Mouse (Mus musculus): Measurements from ENCODE around the gene Wdr62.

The Wdr62 gene

DNA sequence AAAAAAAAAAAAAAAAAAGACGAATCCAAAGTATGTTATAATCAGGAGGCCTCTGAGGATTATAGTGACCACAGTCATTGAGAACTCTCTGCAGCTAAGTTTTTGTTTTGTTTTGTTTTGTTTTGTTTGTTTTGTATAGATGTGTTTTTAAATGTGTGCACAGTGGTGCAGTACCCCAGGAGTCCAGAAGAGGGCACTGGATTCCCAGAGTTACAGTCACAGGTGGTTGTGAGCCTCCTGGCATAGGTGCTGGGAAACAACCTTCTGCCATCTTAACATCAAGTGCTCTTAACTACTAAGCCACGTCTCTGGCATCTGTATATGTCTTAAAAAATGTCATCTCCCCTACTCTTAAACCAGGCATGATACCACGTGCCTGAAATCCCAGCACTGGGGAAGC, 20.7 kb upstream of the Wdr62 start:
- DNase-seq = peak; percentile 54

DNA sequence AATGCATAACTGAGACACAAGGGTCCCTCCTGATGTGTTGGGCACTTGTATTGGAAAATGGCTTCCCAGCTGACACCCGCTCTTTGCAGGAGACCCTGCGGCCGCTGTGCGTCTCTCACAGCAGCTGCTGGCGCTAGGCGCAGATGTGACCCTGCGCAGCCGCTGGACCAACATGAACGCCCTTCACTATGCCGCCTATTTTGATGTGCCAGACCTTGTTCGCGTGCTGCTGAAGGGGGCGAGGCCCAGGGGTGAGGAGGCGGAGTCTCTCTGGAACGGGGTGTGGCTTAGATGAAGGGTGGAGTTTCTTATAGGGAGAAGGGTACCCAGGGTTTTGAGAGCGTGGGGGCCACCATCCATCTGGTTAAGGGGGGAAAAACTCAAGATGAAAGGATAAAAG, 17.0 kb upstream of the Wdr62 start:
- no peak for DNase-seq

DNA sequence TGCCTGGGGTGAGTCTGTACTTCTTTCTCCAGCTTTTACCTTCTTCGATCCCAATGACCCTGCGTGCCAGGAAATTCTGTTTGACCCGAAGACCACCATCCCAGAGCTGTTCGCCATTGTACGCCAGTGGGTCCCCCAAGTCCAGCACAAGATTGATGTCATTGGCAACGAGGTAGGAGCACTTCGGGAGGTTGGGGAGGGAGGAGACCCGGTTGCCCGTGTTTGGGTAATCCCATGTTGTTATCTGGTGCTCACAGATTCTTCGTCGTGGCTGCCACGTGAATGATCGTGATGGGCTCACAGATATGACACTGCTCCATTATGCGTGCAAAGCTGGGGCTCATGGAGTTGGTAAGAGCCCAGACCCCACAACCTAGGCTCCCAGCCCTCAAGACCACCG, 16.6 kb upstream of the Wdr62 start:
- no peak for DNase-seq

DNA sequence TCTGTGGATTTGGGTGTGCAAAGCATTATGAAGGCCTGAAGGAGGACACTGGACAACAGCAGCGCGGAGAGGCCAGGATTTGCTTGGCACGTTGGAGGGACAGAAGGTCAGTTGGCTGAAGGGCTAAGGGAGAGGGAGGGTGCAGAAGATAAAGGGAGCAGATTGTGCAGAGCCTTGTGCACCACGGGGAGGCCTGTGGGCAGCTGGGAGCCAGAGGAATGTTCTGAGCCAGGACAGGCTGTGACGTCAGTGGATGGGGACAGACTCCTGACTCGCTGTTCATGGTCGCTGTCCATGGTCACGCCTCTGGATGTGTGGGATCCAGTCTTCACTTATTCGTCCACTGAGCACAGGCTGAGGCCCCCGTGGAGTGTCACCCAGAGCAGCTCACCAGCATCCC, 14.9 kb upstream of the Wdr62 start:
- DNase-seq = no peak

DNA sequence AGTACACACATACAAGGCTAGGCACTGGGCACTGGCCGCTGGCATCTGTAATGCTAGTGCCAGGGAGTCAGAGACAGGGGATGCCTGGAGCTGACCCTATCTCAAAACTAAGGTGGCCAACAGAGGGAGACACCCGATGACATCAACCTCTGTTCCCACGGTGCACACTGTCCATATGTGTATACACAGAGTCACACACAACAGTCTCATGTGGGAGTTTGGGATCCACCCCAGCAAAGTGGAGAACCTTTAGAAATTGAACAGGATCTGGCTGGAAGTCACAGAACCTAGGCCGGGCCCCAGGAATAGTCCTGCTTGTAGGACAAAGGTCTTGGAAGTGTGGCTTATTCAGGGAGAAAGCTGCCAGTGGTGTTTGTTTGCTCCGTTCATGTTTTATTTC, 14.1 kb upstream of the Wdr62 start:
- DNase-seq = no peak

DNA sequence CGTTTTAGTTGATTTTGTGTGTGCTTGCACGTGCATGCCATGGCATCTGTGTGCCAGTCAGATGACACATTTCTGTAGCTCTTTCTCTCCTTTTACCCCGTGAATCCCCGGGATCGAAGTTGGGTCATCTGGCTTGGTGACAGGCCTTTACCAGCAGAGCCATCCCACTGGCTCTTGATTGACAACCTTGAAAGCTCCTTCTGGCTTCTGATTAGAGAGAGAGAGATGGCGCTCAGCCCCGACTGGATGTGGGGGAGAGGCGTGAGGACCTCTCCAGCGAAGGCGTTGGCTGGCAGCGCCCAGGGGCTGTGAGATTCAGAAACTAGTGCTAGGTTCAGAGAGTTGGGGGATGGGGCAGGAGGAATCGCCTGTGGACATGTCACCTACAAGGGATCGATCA, 13.6 kb upstream of the Wdr62 start:
- no peak for DNase-seq

DNA sequence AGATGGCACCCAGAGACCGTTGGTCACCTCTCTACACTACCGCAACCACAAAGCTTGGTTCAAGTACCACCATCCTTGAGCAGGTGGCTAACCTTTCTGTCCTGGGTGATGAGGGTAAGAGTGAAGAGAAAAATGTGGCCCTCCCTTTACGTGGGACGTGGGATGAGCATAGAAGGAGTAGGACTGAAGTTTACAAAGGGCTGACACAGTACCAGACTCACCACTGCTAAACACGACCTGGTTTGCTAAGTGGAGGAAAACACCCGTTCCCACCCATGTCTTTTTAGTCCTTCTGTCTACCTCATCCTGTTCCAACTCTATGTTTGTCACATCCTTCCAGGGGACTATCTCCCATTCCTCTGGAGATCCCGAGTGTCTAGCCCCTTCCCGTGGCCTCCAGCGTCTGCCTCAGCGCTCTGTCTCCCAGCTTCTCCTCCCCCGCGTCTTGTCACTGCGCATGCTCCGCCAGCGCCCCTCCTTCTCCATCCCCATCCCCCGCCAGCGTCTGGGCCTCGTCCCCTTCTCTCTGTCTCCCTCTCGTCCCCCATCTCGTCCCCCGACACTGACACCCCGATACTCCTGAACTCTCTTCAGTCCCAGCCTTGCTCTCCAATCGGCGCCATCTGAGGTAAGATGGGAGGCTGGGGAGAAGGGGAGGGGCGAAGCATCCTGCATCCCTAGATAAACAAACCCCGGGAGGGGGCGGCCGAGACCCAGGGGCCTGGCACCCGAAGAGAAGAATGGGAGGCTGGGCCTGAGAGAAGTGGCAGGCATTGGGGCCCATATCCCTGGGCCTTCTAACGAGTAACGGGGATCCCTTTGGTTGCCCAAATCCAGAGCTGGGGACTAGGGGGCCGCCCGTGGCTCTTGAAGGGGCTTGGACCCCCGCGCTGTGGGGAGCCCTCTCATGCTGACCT, 11.3 kb upstream of the Wdr62 start, which contains the start of gene Clip3:
Clip3 (plus strand) TSS at position 514 of the 917 bp plus-strand sequence.
- peak; percentile 90 for DNase-seq

DNA sequence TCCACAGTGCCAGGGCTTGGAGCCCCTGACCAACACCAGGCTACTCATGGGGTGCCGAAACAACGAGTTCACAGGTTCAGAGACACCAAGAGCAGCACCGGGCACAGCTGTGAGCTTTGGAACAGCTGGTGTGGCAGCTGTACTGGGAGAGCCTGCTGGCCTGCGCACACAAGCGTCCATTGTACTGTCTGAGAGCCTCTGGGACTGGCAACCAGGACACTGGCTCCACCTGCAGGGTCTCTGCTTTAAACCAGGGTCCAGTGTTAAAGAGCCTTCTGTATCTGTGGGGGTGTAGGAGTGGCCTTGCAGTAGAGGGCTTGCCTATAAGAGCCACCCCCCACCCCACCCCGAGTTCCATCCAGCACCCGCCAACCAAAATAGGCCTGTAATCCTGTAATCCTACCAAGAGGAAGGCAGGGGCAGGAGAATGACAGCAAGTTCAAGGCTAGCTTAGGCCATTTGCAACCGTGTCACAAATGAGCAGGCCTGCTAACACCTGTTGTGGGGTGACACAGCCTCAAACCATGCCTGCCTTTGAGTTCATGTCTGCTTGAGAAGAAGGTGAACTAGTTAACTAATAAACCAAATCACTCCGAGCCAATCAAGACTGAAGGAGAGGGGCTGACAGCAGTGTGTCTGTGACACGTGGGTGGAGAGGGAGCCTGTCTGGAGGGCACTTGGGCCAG, 9.6 kb upstream of the Wdr62 start:
- no peak for DNase-seq

DNA sequence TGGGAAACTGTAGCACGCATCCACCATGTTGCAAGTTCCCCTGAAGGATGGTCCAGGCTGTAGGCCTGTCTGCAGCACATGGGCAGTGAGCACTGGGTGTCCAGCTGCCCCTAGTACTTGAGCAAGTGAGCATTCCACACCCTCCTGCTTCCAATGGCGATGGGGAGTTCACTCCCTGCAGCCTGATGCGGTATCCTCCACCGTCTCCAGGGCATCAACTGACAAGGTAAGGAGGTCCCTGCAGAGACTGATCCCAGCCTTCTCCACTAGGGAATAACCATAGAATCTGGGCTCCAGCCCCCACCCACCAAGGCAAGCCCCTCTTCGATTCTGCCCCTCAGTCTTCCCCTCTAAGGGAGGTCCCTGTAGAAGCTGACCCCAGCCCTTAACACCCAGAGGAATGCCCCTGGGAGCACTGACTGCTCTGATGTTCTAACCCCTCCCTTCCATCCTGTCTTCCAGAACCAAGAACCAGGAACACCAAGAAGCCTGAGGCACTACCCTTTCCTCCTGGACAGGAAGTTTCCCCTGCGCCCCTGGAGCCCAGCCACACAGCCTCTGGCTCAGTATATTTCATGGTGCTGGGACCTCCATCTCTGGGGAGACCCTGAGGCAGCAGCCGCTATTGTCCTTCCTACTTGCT, 9.0 kb upstream of the Wdr62 start:
- no peak for DNase-seq

DNA sequence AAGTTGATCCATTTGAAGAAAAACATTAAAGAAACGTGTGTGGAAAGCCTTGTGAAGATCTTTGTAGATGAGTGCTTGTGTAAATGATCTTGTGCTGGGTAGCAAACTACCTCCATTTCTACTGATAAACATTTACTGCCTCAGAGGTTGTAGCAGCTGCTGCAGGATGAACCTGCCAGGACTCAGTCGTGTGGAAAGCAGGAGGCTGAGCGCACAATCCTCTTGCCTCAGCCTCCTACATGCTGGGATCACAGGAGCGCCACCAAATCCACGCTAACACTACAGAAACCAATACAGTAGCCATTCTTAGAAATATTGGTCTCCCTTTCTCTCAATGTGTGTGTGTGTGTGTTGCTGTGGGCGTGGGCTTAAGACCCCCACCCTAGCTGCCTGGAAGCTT, 7.8 kb upstream of the Wdr62 start:
- DNase-seq = no peak

DNA sequence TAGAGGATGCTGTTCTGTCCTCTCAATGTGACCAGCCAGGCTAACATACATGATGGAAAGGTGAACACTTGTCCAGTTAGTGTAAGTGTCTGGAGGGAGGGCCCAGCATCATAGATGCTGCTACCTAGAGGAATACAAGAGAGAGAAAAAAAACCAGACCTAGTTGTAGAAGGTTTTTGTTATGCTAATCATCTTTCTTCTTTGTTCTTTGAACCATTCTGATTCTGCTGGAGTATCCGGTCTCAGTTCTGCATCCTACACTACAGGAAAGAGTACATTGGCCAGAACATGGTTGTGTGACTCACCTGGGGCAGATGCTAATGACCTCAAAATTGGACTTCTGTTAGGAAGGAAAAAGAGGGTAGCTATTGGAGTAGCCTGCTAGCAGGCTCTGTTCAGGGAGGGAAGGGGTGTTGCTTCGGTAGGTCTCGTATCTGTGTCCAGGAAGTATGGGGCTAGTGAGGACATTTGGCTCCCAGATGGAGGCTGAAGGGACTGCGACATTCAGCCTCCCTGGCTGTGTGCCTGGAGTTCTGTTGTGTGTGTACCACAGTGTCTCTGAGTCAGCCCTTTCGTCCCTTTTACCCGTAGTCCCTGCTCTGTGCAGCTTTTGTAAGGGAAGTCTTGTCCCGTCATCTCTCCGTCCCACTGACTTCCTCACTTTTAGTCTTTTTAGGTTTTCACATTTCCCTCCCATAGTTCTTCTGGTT, 6.6 kb upstream of the Wdr62 start:
- no peak for DNase-seq

DNA sequence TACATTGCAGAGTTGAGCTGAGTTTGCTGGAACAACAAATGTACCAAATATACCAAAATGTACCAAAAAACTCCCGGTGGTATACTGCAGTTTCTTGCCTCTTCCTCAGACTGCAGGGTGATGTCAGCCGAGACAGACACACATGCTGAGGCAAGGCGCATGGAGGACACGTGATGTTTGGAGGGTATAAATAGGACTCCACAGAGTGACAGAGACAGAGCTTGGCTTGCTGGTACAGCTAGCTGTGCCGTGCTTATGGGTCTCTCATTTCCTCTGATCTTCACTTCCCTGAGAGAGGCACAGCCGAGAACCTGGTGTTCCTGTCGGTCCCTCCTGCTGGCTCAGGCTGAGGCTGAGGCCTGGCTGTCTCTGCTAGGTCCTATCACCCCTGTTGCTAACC, 2.5 kb upstream of the Wdr62 start:
- DNase-seq = no peak

DNA sequence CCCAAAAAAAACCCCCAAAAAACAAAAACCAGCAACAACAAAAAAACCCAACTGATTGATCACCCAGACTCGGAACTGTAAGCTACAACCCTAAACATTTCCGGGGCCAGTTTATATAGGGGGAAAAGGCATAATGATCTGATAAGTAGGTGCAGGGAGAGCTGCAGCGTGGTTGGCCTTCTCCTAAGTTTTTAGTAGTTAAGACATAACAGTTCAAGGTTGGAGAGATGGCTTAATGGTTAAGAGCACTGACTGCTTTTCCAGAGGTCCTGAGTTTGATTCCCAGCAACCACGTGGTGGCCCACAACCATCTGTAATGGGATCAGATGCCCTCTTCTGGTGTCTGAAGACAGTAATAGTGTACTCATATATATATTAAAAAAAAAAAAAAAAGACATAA, 1.3 kb upstream of the Wdr62 start:
- DNase-seq = no peak

DNA sequence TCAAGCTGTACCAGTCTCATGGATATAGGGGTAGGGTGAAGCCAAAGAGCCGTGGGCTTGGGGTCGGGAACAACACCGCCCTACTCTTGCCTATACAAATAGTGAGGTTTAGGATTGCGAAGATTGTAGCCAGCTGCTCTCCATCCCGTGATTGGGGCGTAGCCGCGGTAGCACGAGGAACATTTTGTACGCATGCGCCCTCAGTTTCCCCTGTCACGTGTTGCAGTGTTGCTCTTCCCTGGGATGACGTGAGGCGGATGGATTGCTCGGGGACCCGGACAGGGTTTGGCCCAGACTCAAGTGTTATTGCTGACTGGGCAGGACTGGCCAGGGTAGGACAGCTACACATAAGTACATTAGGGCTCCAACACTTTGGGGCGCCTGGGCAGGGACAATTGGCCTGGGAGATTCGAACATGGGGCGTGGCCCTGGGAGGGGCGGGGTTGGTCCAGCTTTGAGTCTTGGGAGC, 485 bp upstream of the Wdr62 start:
- DNase-seq = peak; percentile 83

DNA sequence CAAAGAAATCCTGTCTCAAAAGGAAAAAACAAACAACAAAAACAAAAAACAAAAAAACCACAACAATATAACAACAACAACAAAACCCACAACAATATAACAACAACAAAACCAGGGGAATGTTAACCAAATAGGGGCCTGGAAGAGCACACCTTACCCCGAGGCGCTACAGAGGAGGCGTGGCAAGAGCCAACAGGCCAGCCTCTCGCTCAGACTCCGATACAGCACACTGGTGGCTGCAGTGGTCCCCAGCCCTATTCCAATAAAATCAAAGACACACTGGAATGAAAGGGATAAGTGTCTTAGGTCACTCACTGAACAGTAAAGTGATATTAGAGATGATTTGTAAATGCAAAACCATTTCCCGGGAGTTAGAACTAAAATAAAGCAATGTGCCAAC, 683 bp downstream of the Wdr62 start:
- DNase-seq = no peak

DNA sequence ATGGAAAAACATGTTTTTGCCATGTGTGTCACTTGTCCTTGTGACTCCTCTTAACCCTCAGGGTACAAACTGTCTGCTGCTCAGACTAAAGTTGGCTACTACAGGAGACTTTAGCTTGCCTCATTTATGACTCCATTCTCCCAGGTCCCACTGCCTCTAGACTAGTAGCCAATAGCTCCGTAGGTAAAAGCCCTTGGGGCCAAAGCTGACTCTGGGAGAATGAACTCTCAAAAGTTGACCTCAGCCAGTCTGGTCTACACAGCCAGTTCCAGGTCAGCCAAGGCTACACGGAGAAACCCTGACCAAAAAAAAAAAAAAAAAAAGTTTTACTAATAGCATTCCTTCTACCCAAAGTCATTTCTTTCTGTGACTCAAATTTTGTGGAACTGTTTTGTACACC, 1.3 kb downstream of the Wdr62 start:
- no peak for DNase-seq

DNA sequence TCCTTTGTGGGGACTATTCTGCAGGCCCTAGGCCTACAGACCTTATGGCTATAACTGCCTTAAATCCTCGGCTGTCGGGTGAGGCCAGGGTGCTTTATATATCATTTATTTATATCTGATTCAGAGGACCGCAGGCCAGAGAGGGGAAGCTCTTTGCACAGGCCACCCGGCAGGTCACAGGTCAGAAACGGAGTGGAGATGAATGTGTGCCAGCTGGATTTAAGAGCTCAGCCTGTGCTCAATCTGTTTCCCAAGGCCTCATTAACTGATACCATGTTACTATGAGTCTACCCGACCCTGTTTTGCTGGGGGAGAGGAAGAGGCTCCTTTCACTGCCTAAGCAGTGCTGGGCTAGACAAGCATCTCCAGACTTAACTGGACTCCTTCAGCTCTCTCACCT, 5.8 kb downstream of the Wdr62 start:
- no peak for DNase-seq

DNA sequence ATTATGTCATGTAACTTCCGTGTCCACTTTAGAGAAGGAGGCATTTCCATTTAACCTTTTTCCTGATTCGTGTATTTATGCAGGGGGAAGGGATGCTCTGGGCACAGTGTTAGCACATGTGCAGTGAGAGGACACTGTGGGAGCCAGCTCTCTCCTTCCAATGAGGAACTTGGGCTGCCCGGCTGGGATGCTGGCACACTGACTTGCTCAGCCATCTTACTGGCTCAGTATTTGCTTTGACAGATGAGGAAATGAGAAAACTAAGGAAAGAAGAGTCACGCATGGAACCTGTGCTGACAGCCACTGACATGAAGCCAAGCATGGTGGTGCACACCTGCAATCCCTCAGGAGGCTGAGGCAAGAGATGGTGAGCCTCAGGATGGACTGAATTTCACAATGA, 10.6 kb downstream of the Wdr62 start:
- no peak for DNase-seq

DNA sequence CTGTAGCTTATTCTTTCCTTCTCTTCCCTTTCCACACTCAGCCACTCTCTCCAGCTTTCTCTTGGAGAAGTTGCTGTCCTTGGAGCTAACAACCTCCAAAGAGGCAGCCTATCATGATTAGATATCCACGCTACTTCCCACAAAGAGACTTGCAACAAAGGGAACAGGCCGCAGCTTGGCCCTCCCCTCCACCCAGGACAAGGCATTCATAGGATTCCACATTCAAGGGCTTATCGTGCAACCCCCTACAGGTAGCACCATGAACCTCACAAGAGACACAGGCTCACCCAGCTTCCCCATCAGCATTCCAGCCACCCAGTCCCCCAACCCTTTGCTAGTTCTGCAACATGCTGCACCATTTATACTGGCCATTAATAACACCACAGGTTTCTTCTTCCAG, 13.4 kb downstream of the Wdr62 start:
- DNase-seq = no peak

DNA sequence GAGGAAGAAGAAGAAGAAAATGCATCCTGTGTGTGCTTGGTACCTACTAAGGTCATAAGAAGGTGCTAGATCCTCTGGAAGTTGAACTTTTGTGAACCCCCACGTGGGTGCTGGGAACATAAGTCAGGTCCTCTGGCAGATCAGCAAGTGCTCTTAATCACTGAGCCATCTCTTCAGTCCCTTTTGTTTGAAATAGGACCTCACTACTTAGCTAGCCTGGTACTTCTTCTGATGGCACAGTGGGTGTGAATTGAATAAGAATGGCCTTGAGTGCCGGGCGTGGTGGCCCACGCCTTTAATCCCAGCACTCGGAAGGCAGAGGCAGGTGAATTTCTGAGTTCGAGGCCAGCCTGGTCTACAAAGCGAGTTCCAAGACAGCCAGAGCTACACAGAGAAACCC, 14.3 kb downstream of the Wdr62 start:
- no peak for DNase-seq

DNA sequence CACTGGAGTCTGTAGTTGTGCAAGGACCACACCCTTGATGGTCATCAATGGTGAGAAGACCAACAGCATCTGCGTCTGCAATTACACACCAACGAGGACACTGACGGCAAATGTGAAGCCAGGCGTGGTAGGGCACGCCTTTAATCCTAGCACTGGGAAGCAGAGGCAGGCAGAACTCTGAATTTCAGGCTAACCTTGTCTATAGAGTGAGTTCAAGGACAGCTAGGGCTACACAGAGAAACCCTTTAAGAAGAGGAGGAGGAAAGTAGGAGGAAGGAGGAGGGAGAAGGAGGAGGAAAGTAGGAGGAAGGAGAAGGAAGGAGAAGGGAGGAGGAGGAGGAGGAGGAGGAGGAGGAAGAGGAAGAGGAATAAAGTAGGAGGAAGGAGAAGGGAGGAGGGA, 14.7 kb downstream of the Wdr62 start:
- DNase-seq = no peak

DNA sequence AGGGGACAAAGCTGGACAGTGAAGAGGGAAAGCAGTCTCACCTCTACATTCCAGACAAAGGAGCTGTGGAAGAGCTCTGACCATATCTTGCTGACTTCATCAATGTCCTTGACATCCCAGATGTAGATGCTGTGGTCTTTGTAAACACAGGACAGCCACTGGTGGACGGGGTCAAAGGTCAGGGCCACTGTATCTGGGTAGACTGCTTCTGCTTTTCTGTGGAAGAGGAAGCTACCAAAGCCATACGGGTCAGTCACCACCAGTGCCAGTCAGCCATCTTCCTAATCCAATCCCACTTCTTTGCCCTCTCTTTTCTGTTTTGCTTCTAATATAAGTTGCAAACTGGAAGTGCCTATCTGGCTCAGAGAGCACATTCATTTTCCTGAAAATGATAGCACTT, 15.2 kb downstream of the Wdr62 start:
- no peak for DNase-seq
